Mouse (Mus musculus) ES-E14 (cell line): ENCODE results near the gene Abhd4.

Source experiments
- HCFC1 ChIP-seq: IDR thresholded peaks from 2 replicates; pipeline ENCODE4 v1.6.1; 2012; ENCODE audit warnings: low read length, inconsistent platforms, borderline replicate concordance; ENCODE audit not compliant: insufficient read depth
- MAFK ChIP-seq: IDR thresholded peaks from 2 replicates; pipeline ENCODE4 v1.6.1; 2014; ENCODE audit warnings: mild to moderate bottlenecking, low read depth, low read length, inconsistent platforms; ENCODE audit not compliant: insufficient read depth
- ZC3H11A ChIP-seq: IDR thresholded peaks from 2 replicates; pipeline ENCODE4 v1.6.1; 2012; ENCODE audit warnings: low read depth, mild to moderate bottlenecking, inconsistent platforms, low read length, borderline replicate concordance
- ZNF384 ChIP-seq: IDR thresholded peaks from 2 replicates; pipeline ENCODE4 v1.6.1; 2012; ENCODE audit warnings: low read depth, low read length, inconsistent platforms

DNA sequence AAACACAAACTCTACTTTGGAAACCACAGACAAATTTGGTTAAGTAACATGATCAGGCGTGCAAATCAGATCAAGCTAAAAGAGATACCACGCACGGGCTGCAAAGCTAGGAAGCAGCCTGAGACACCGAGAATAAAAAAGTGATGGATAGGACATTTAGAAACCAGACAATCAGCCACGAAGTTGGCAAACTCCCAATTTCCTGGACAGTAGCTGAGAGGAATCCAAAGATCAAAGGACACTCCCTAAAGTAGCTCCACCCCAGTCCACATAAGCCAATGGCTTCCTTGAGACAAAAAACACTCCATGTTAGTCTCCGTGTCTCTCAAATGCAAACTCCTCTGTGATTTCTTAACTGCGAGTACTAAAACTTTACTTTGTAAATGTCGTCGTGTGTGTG is 4.7 kb upstream of the Abhd4 start:
- TF ChIP-seq HCFC1 (no peak), ZNF384 (no peak), ZC3H11A (no peak), MAFK (no peak)
